Mouse (Mus musculus) midbrain, embryonic 13.5 days (tissue): ENCODE results near the gene Fzd10. TPM values are rescaled to one million over a fixed set of nuclear protein-coding genes. Genes with fewer than 3 reads are reported as not detected.
A peak's percentile ranks its signal among the peaks of the same experiment; 100 is the strongest.

ENCODE experiments used
- ATAC-seq: fragments of 200-750 bp; cut with Nextera tagmentation; 2 replicates; pipeline ENCODE4 v1.8.0; 2017; ENCODE audit warnings: mild to moderate bottlenecking, moderate TSS enrichment, moderate library complexity
- H3K27ac ChIP-seq: fragments of 300-500 bp; sonication (generic); 2 replicates; pipeline ENCODE4 v1.5.1; 2015; ENCODE audit warnings: inconsistent platforms, mild to moderate bottlenecking, moderate library complexity
- H3K27me3 ChIP-seq: fragments of 300-500 bp; sonication (generic); 2 replicates; pipeline ENCODE4 v1.6.1; 2015; ENCODE audit warnings: mild to moderate bottlenecking, inconsistent platforms
- H3K36me3 ChIP-seq: fragments of 300-500 bp; sonication (generic); 2 replicates; pipeline ENCODE4 v1.6.1; 2015; ENCODE audit warnings: mild to moderate bottlenecking, inconsistent platforms
- H3K4me1 ChIP-seq: fragments of 300-500 bp; sonication (generic); replicated peaks from 2 replicates; pipeline ENCODE4 v1.6.1; 2015; ENCODE audit warnings: inconsistent platforms
- H3K4me2 ChIP-seq: fragments of 300-500 bp; sonication (generic); replicated peaks from 2 replicates; pipeline ENCODE4 v1.6.1; 2015; ENCODE audit warnings: moderate library complexity, mild to moderate bottlenecking, inconsistent platforms
- H3K4me3 ChIP-seq: fragments of 300-500 bp; sonication (generic); replicated peaks from 2 replicates; pipeline ENCODE4 v1.5.1; 2015; ENCODE audit warnings: mild to moderate bottlenecking, inconsistent platforms
- H3K9ac ChIP-seq: fragments of 300-500 bp; sonication (generic); replicated peaks from 2 replicates; pipeline ENCODE4 v1.6.1; 2015; ENCODE audit warnings: mild to moderate bottlenecking, inconsistent platforms
- H3K9me3 ChIP-seq: fragments of 300-500 bp; sonication (generic); 2 replicates; pipeline ENCODE4 v1.6.1; 2016; ENCODE audit warnings: mild to moderate bottlenecking, inconsistent platforms
- WGBS: fragments of 180-500 bp; shearing (Covaris S2); methylation state at CpG from one replicate; pipeline ENCODE4 v1.1.7; 2015; 5-methylcytosine and 5-hydroxymethylcytosine counted together
- polyA plus RNA-seq: library from polyadenylated mRNA; unstranded; fragments of >200 nt; fragmentation: Nextera tagmentation; extraction: Ambion mirVana; gene quantifications from 2 replicates; pipeline ENCODE4 v1.2.1, GENCODE M21; 2015

Fzd10 gene
- polyA plus RNA-seq, 1 experiment from 2014 or later = 14.6 TPM

- Histone ChIP-seq H3K4me1 (peaks cover 22% of the 10 kb centered on the region), H3K9ac (no peak overlapping the region), H3K36me3 (0 out of 2 replicates have a peak, but pooled peaks cover 6% of the 10 kb centered on the region), H3K27me3 (peaks cover 6% of the 10 kb centered on the region; the same call in 1 of the 2 replicates), H3K4me2 (no peak overlapping the region), H3K27ac (no peak overlapping the region), H3K4me3 (no peak overlapping the region), H3K9me3 (no peaks in the 10 kb centered on the region)
- WGBS = 73% methylated on average over 4 of the region's 4 CpGs
- ATAC-seq = no peak
Observed at GRCm38 (mm10) chr5:128580931-128581330, 19.7 kb upstream of the Fzd10 start.

DNA sequence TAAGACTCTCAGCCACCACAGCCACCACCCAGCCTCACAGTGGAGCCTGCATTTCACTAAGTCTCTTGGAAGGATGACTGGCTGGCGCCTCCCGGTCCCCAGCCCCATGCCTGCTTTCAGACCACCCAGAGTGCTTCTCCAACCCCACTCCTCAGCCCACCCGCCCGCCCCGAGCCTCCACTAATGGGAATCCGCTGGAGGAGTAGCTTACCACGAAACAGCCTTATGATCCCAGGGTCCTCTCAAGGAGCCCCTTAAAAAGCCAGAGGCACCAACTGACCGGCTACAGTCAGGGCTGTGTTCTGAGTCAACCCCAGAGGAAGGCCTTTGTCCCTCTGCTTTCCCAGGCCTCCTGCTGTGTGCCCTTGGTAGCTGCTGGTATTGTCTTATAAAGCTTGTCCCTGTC, 19.1 kb upstream of the Fzd10 start:
- no peaks in the 10 kb centered on the region for H3K9me3 ChIP-seq
- WGBS = 19% methylated on average over 8 of the region's 8 CpGs
- 0 out of 2 replicates have a peak, but pooled peaks cover 6% of the 10 kb centered on the region for H3K36me3 ChIP-seq
- no peak overlapping the region for H3K4me2 ChIP-seq
- 0 out of 2 replicates have a peak, but pooled peaks have one; percentile 73 for ATAC-seq
- H3K4me1 ChIP-seq = peaks cover 17% of the 10 kb centered on the region
- no peak overlapping the region for H3K27ac ChIP-seq
- H3K9ac ChIP-seq = peak overlapping the region; percentile 20; the same call in 1 of the 2 replicates
- peaks cover 6% of the 10 kb centered on the region; the same call in 1 of the 2 replicates for H3K27me3 ChIP-seq
- H3K4me3 ChIP-seq = no peak overlapping the region

DNA sequence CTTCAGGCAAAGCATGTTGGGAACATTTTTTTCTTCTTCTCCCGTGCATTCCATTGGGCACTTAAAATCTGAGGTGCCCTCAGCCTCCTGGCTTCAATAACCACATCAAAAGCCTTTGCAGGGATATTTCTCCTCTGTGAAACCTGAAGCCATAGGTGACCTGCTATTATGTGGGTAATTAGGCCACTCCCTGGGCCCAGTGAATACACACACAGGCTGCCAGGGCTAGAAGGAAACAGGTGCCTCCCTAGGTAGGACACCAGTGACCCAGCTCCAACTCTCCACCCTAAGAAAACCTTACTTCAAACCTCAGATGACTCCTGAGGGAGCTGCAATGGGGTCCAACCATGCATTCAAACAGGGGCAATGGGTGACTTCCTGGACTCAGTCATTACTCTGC, 11.4 kb upstream of the Fzd10 start:
- no peak overlapping the region for H3K4me3 ChIP-seq
- H3K4me2 ChIP-seq = no peak overlapping the region
- H3K27me3 ChIP-seq = peaks cover 22% of the 10 kb centered on the region
- no peaks in the 10 kb centered on the region for H3K4me1 ChIP-seq
- H3K9ac ChIP-seq = no peak overlapping the region
- H3K27ac ChIP-seq = no peak overlapping the region
- ATAC-seq = no peak
- no peaks in the 10 kb centered on the region for H3K9me3 ChIP-seq
- H3K36me3 ChIP-seq = no peaks in the 10 kb centered on the region
- 92% methylated on average over 1 of the region's 1 CpGs for WGBS

- H3K4me3 ChIP-seq = no peak overlapping the region
- ATAC-seq = no peak
- H3K9ac ChIP-seq = no peak overlapping the region
- H3K27ac ChIP-seq = no peak overlapping the region
- 83% methylated on average over 13 of the region's 13 CpGs for whole genome bisulfite sequencing
- no peaks in the 10 kb centered on the region for H3K36me3 ChIP-seq
- H3K4me1 ChIP-seq = peaks cover 37% of the 10 kb centered on the region
- peaks cover 39% of the 10 kb centered on the region for H3K27me3 ChIP-seq
- H3K4me2 ChIP-seq = no peak overlapping the region
- no peaks in the 10 kb centered on the region for H3K9me3 ChIP-seq
Observed at GRCm38 (mm10) chr5:128593446-128593845, 7.2 kb upstream of the Fzd10 start.

DNA sequence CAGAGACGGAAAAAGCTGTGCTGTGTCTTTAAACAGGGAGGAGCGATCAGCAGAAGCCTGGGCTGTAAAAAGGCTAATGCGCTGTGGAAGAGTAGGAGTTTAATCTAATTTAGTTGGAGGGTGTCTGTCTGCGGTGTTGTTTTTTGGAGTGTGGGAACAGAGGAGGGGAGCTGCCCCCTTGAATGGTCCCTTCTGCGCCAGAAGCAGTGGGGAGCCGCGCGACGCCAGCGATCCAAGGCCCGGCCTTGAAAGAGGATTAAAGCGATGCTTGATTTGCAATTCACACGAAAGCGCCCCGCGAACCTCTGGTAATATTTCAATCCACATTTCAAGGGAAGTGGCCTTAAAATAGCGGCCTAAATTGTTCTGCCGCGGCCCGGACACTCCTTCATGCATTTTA, 3.8 kb upstream of the Fzd10 start:
- H3K4me3 ChIP-seq = peak overlapping the region; percentile 33
- under 1% methylated on average over 20 of the region's 20 CpGs for WGBS
- H3K36me3 ChIP-seq = no peaks in the 10 kb centered on the region
- peaks cover 69% of the 10 kb centered on the region for H3K4me1 ChIP-seq
- H3K9ac ChIP-seq = peak overlapping the region; percentile 51; the same call in 1 of the 2 replicates
- peak overlapping the region; percentile 91 for H3K4me2 ChIP-seq
- ATAC-seq = peak; percentile 59
- no peaks in the 10 kb centered on the region for H3K9me3 ChIP-seq
- peak overlapping the region; percentile 65 for H3K27ac ChIP-seq
- H3K27me3 ChIP-seq = peaks cover 49% of the 10 kb centered on the region

DNA sequence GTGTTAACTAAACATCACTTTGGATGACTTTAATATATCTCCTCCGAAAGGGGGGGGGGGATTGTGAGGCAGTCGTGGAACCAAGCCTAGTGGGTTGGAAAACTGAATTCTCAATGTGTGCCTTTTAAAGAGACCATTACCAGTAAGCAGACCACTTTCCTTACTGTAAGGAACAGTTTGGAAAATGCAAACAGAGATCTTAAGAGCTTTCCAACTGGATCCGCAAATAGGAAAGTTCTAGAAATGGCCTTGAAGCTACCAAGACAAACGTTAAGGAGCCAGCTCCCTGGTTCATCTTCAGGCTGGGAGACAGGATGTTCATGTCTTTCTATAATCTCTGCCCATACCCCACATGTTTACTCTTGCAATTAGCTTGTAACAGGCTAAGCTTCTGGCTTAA, 3.3 kb upstream of the Fzd10 start:
- no peak overlapping the region for H3K9ac ChIP-seq
- peaks cover 75% of the 10 kb centered on the region for H3K4me1 ChIP-seq
- WGBS = 4% methylated on average over 4 of the region's 4 CpGs
- H3K4me3 ChIP-seq = peak overlapping the region; percentile 33
- no peaks in the 10 kb centered on the region for H3K36me3 ChIP-seq
- H3K4me2 ChIP-seq = peak overlapping the region; percentile 91
- H3K9me3 ChIP-seq = no peaks in the 10 kb centered on the region
- H3K27ac ChIP-seq = peak overlapping the region; percentile 65
- peaks cover 49% of the 10 kb centered on the region for H3K27me3 ChIP-seq
- no peak for ATAC-seq

DNA sequence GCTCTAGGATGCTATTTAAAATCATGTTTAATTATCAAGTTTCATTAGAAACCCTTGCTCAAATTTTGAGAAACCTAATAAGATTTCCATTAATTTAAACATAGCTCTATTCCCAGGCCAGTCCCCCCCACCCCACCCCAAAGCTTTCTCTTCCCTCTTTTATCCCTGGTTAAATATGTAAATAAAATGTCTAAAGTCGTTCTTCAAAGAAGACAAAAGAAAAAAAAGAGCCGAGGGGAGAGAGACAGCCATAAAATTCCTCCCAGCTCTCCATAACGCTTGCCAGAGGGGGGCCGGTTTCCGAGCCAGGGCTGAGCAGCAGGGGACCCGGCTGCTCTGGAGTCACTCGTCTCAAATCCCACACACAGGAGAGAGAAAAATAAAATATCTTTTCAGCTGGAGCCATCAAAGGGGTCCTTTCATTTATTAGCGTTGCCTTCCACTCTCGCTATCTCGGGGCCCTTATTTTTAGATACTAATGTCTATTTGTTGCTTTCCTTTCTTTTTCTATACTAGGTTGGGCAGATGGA, 2.4 kb upstream of the Fzd10 start:
- Histone ChIP-seq H3K9ac (0 out of 2 replicates have a peak overlapping the region, but pooled peaks have one; percentile 82), H3K4me2 (peak overlapping the region; percentile 91), H3K4me1 (peaks cover 83% of the 10 kb centered on the region), H3K9me3 (no peaks in the 10 kb centered on the region), H3K27me3 (peaks cover 51% of the 10 kb centered on the region), H3K36me3 (no peaks in the 10 kb centered on the region), H3K27ac (peak overlapping the region; percentile 94), H3K4me3 (peak overlapping the region; percentile 76)
- ATAC-seq = no peak
- WGBS = under 1% methylated on average over 10 of the region's 10 CpGs

DNA sequence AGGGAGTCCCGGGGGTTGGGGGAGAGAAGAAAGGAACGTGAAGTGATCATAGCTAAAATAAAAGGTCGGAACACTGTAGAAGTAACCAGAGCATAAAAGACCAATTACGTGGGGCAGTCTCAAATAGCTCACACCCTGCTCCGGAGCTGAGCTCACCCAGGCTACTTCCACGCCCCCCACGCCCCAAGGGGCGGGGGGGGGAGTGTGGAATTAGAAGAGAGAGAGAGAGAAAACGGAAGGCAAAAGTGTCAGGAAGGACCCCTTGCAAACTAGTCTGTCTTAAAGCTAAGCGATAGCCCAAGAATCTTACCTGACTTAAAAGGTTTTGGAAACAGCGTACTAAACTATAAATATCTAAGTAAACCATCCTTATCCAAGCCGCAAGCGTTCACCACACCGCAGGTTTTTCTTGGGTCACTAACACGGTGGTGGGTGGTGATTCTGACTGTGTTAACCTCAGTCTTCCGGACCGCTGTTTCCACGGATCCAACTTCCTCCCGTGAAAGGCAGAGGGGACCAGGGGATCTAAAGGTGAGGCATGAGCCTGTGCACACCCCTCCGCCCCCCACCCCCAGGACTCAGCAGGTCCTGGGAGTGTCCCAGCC, 1.8 kb upstream of the Fzd10 start:
- H3K4me2 ChIP-seq = peak overlapping the region; percentile 91
- peak overlapping the region; percentile 76 for H3K4me3 ChIP-seq
- H3K36me3 ChIP-seq = no peaks in the 10 kb centered on the region
- H3K9me3 ChIP-seq = no peaks in the 10 kb centered on the region
- peaks cover 47% of the 10 kb centered on the region for H3K27me3 ChIP-seq
- peak overlapping the region; percentile 82 for H3K9ac ChIP-seq
- ATAC-seq = 0 out of 2 replicates have a peak, but pooled peaks have one; percentile 7
- under 1% methylated on average over 20 of the region's 20 CpGs for WGBS
- peak overlapping the region; percentile 94 for H3K27ac ChIP-seq
- H3K4me1 ChIP-seq = peaks cover 89% of the 10 kb centered on the region

DNA sequence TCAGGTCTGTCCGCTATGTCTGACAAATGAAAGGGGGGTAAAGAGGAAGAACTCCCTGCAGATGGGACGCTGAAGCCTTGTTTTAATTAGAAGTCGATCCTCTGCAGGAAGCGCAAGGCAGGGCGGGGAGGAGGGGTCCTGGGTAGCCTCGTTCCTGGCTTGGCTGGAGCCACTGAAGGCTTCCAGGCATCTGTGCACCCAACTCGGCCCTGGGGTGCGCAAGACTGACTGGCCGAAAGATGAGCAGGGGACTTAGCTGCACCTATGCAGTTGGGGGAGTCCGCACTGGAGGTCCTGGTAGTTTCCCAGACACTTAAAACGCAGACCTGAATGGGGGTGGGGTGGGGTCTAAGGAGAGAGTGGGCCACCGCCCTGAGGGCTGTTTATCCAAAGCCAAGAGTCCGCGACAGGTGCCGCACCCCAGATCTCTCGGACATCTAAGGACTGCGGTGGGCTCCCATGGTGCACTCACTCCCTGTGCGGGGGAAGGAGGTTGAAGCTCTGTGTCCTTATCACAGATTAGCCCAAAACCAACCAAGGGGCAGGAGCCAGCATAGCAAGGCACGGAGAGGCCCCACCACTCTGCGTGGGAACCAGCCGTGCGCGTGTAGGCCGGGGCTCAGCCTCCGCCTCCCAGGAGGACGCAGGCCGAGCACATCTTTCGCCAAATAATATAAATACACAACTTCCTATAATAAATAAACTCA, 1.1 kb upstream of the Fzd10 start:
- peak overlapping the region; percentile 76 for H3K4me3 ChIP-seq
- no peaks in the 10 kb centered on the region for H3K9me3 ChIP-seq
- peak; percentile 32 for ATAC-seq
- H3K4me1 ChIP-seq = peaks cover 96% of the 10 kb centered on the region
- H3K27me3 ChIP-seq = peaks cover 46% of the 10 kb centered on the region
- H3K36me3 ChIP-seq = no peaks in the 10 kb centered on the region
- peak overlapping the region; percentile 91 for H3K4me2 ChIP-seq
- peak overlapping the region; percentile 94 for H3K27ac ChIP-seq
- peak overlapping the region; percentile 82 for H3K9ac ChIP-seq
- 2% methylated on average over 28 of the region's 28 CpGs for WGBS

- peak overlapping the region; percentile 76 for H3K4me3 ChIP-seq
- H3K4me2 ChIP-seq = peak overlapping the region; percentile 91
- WGBS = under 1% methylated on average over 87 of the region's 87 CpGs
- ATAC-seq = peak; percentile 25
- H3K9ac ChIP-seq = peak overlapping the region; percentile 82
- H3K27ac ChIP-seq = peak overlapping the region; percentile 94
- H3K9me3 ChIP-seq = no peaks in the 10 kb centered on the region
- peaks cover 97% of the 10 kb centered on the region for H3K4me1 ChIP-seq
- H3K36me3 ChIP-seq = no peaks in the 10 kb centered on the region
- H3K27me3 ChIP-seq = peaks cover 47% of the 10 kb centered on the region
Observed at GRCm38 (mm10) chr5:128601036-128602019, 684 bp downstream of the Fzd10 start.

DNA sequence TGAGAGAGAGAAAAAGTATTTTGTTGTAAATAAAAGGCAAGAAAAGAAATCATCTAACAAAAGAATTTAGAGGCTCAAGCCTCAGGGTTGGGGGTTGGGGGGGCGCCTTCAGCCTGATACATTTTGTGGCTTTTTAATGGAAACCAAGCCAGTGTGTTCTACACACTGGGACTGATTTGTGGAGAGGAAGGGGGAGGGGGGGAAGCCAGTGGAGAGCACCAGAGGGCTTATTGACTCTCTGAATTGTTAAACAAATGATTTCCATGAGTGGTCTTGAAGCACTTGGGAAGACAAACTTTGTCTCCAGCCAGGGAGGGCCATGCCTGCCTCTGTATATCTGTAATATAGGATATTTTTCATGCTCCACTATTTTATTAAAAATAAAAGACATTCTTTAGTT, 3.0 kb downstream of the Fzd10 start:
- H3K36me3 ChIP-seq = no peaks in the 10 kb centered on the region
- peak overlapping the region; percentile 82 for H3K9ac ChIP-seq
- H3K27ac ChIP-seq = no peak overlapping the region
- ATAC-seq = no peak
- peaks cover 55% of the 10 kb centered on the region for H3K27me3 ChIP-seq
- peaks cover 85% of the 10 kb centered on the region for H3K4me1 ChIP-seq
- H3K9me3 ChIP-seq = no peaks in the 10 kb centered on the region
- WGBS = 11% methylated on average over 1 of the region's 1 CpGs
- peak overlapping the region; percentile 76 for H3K4me3 ChIP-seq
- peak overlapping the region; percentile 91 for H3K4me2 ChIP-seq
